Mouse (Mus musculus) CD4-positive helper T cell, adult 2 months (primary cell): ENCODE measurements around the gene Ccdc85b.

Experiments
- DNase-seq: peaks from one replicate; pipeline ENCODE4 v3.0.0-alpha.2; 2012; ENCODE audit warnings: low read depth, missing footprints, low spot score

Ccdc85b gene

GRCm38 (mm10) chr19:5456241-5456921, 1.3 kb downstream of the Ccdc85b start:
- no peak for DNase-seq

- DNase-seq = no peak
These were observed 2.1 kb downstream of the Ccdc85b start for GRCm38 (mm10) chr19:5455568-5455967.

- DNase-seq = no peak
These were observed 2.7 kb downstream of the Ccdc85b start for GRCm38 (mm10) chr19:5455037-5455436.

- no peak for DNase-seq
These were observed 5.9 kb downstream of the Ccdc85b start for GRCm38 (mm10) chr19:5451766-5452165.

- DNase-seq = no peak
These were observed 8.0 kb downstream of the Ccdc85b start for GRCm38 (mm10) chr19:5449673-5450072.

- peak; percentile 53 for DNase-seq
These were observed 9.1 kb downstream of the Ccdc85b start for GRCm38 (mm10) chr19:5448354-5449150.

- peak; percentile 92 for DNase-seq
These were observed 10.0 kb downstream of the Ccdc85b start, which contains the start of gene Fosl1 for GRCm38 (mm10) chr19:5447515-5448353. Gene Fosl1, plus strand, starts transcription at chr19:5447547.

- DNase-seq = no peak
These were observed 11.9 kb downstream of the Ccdc85b start for GRCm38 (mm10) chr19:5445747-5446146.

- DNase-seq = no peak
These were observed 12.7 kb downstream of the Ccdc85b start for GRCm38 (mm10) chr19:5444954-5445353.

GRCm38 (mm10) chr19:5444371-5444908, 13.3 kb downstream of the Ccdc85b start:
- no peak for DNase-seq

- DNase-seq = no peak
These were observed 23.7 kb downstream of the Ccdc85b start for GRCm38 (mm10) chr19:5433951-5434350.

- DNase-seq = peak; percentile 73
These were observed 24.5 kb downstream of the Ccdc85b start for GRCm38 (mm10) chr19:5432992-5433852.

GRCm38 (mm10) chr19:5431911-5432464, 25.7 kb downstream of the Ccdc85b start:
- DNase-seq = peak; percentile 32

GRCm38 (mm10) chr19:5430408-5430807, 27.3 kb downstream of the Ccdc85b start:
- no peak for DNase-seq

- no peak for DNase-seq
These were observed 27.9 kb downstream of the Ccdc85b start for GRCm38 (mm10) chr19:5429806-5430205.

- no peak for DNase-seq
These were observed 28.5 kb downstream of the Ccdc85b start for GRCm38 (mm10) chr19:5429219-5429618.

- peak; percentile 56 for DNase-seq
These were observed 29.6 kb downstream of the Ccdc85b start for GRCm38 (mm10) chr19:5428083-5428482.

- DNase-seq = no peak
These were observed 30.9 kb downstream of the Ccdc85b start for GRCm38 (mm10) chr19:5426640-5427290.

GRCm38 (mm10) chr19:5425906-5426565, 31.7 kb downstream of the Ccdc85b start:
- DNase-seq = no peak
